Mouse (Mus musculus) T-helper 17 cell (primary cell): ENCODE measurements around the gene Gpbar1.

Experiments
- in situ Hi-C, 2 experiments: fragments of 300-600 bp; cut with MboI, MseI; formaldehyde crosslinking; loops; 1 replicate in 1 of 2; 2 replicates in 1 of 2; pipeline ENCODE4 v1.15.1; 2025; ENCODE audit warnings: high pct_unique_total_duplicates in 2 of 2

The Gpbar1 gene

DNA sequence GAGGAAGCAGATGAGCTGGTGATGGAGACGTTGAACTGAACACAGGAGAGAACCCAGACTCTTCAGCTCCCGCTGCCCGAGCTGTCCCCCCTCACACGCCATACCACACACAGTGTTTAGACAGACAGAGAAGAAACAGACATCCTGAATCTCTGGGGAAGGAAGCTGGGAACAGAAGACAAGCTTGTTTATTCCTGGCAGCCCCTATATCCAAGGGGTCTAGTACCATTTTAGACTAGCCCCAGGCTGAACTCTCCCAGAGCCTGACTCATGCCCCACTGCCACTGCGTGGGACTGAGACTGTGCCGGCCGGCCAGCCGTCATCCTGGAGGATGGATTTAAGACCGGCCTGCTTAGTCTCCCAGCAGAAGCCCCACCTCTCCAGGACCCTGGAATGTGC, 3.3 kb upstream of the Gpbar1 start:
- in situ Hi-C loops, result loop anchor here in 1 of 2 experiments (25.0 kb wide), 1 partner anchor 112 kb away; the partner anchor contains the start of genes Ctdsp1 and Slc11a1

GRCm38 (mm10) chr1:74277041-74277440, 1.3 kb upstream of the Gpbar1 start:
- in situ Hi-C loops, result loop anchor here in 1 of 2 experiments (25.0 kb wide), 1 partner anchor 110 kb away; the partner anchor contains the start of genes Ctdsp1 and Slc11a1

GRCm38 (mm10) chr1:74277883-74278537, 340 bp upstream of the Gpbar1 start:
- in situ Hi-C loops, result loop anchor here in 1 of 2 experiments (25.0 kb wide), 1 partner anchor 109 kb away; the partner anchor contains the start of genes Ctdsp1 and Slc11a1

DNA sequence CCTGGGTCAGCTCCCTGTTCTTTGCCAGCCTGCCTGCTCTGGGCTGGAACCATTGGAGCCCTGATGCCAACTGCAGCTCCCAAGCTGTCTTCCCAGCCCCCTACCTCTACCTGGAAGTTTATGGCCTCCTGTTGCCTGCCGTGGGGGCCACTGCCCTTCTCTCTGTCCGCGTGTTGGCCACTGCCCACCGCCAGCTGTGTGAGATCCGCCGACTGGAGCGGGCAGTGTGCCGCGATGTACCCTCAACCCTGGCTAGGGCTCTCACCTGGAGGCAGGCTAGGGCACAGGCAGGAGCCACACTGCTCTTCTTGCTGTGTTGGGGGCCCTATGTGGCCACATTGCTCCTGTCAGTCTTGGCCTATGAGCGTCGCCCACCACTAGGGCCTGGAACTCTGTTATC, 638 bp downstream of the Gpbar1 start:
- in situ Hi-C loops, result loop anchor here in 1 of 2 experiments (25.0 kb wide), 1 partner anchor 108 kb away; the partner anchor contains the start of genes Ctdsp1 and Slc11a1

GRCm38 (mm10) chr1:74280591-74281325, 2.4 kb downstream of the Gpbar1 start:
- in situ Hi-C loops, result loop anchor here (5.0 to 25.0 kb wide), 2 partner anchors 68 to 107 kb away; partner anchors contain the start of genes Ctdsp1 (in 1 of the 2) and Slc11a1 (in 1 of the 2)

GRCm38 (mm10) chr1:74281372-74281771, 3.0 kb downstream of the Gpbar1 start:
- in situ Hi-C loops, result loop anchor here (5.0 to 25.0 kb wide), 2 partner anchors 69 to 106 kb away; partner anchors contain the start of genes Ctdsp1 (in 1 of the 2) and Slc11a1 (in 1 of the 2)

DNA sequence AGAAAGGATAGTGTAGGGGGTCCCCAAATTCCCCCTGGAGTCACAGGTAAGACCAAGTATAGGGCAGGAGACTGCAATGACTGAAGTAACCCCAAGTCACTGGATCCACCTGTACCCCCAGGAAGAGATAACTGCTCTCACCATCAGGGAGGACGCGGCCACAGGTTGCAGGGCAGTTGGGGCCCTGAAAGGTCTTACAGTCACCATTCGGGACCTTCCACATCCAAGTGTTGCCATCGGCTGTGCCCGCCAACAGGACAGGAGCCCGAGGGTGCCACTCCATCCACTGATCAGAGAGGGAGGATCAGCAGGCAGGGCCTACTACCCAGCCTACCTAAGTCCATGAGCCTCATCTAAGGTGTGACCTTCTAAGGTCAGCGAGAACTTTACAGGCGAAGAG, 3.5 kb downstream of the Gpbar1 start:
- in situ Hi-C loops, result loop anchor here (5.0 to 25.0 kb wide), 2 partner anchors 70 to 105 kb away; partner anchors contain the start of genes Ctdsp1 (in 1 of the 2) and Slc11a1 (in 1 of the 2)

GRCm38 (mm10) chr1:74282896-74283625, 4.7 kb downstream of the Gpbar1 start:
- in situ Hi-C loops, result loop anchor here (5.0 to 25.0 kb wide), 2 partner anchors 71 to 104 kb away; partner anchors contain the start of genes Ctdsp1 (in 1 of the 2) and Slc11a1 (in 1 of the 2)

GRCm38 (mm10) chr1:74283686-74284463, 5.5 kb downstream of the Gpbar1 start:
- in situ Hi-C loops, result loop anchor here (5.0 to 25.0 kb wide), 2 partner anchors 72 to 103 kb away; partner anchors contain the start of genes Ctdsp1 (in 1 of the 2) and Slc11a1 (in 1 of the 2)

DNA sequence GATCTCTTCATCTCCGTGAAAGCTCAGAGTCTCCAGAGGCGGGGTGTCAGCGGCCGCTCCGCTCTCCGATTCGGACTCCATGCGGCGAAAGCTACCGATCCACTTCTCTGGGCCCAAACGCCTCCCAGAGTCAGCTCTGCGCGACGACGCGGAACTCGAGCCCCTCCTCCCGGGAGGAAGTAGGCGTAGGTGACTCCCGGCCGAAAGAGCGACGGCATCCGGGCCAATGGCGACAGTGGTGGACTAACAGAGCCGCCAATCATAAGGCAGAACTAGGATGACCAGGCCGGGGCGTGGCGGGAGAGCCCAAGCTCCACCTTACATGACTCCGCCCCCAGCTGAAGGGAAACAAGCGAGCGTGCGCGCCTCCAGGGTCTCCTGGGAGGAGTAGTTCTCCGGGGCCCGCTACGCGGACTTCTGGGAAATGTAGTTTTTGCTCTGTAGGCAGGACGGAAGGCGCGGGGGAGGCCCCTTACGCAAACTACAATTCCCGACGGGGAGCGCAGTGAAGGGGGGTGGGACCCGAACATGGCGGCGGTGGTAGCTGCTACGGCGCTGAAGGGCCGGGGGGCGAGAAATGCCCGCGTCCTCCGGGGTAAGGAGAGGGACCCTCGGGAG, 6.3 kb downstream of the Gpbar1 start, which contains the start of the genes Aamp and Pnkd:
Gene Aamp, minus strand, starts transcription at position 196 of the 618 bp plus-strand sequence.
Gene Pnkd, plus strand, starts transcription at position 388 of the 618 bp plus-strand sequence.
- in situ Hi-C loops, result loop anchor here (5.0 to 25.0 kb wide), 2 partner anchors 72 to 103 kb away; partner anchors contain the start of genes Ctdsp1 (in 1 of the 2) and Slc11a1 (in 1 of the 2)

GRCm38 (mm10) chr1:74285212-74286010, 7.1 kb downstream of the Gpbar1 start:
- in situ Hi-C loops, result loop anchor here in 1 of 2 experiments (25.0 kb wide), 1 partner anchor 102 kb away; the partner anchor contains the start of genes Ctdsp1 and Slc11a1

- in situ Hi-C loops, result loop anchor here in 1 of 2 experiments (25.0 kb wide), 1 partner anchor 100 kb away; the partner anchor contains the start of genes Ctdsp1 and Slc11a1
These were observed 8.7 kb downstream of the Gpbar1 start for GRCm38 (mm10) chr1:74286869-74287607.

DNA sequence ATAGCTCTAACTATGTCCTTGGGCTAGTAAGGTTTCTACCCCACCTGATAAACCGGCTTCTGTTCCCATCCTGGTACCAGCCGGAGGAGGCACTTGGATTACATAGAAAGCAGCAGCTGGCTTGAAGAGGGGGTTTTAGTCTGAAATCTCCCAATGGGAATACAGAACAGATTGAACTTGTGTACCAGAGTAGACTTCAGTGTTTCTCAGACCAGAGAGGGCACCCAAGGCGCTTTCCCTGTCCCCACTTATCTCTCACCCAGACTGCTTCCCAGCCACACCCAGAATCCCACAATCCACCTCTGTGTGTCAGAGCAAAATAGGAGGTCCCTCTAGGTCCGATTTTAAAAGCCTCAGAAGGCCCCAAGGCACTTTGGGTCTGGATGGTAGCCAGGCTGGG, 10.0 kb downstream of the Gpbar1 start:
- in situ Hi-C loops, result loop anchor here in 1 of 2 experiments (25.0 kb wide), 1 partner anchor 99 kb away; the partner anchor contains the start of genes Ctdsp1 and Slc11a1

- in situ Hi-C loops, result loop anchor here in 1 of 2 experiments (25.0 kb wide), 1 partner anchor 98 kb away; the partner anchor contains the start of genes Ctdsp1 and Slc11a1
These were observed 10.9 kb downstream of the Gpbar1 start for GRCm38 (mm10) chr1:74289248-74289647.

DNA sequence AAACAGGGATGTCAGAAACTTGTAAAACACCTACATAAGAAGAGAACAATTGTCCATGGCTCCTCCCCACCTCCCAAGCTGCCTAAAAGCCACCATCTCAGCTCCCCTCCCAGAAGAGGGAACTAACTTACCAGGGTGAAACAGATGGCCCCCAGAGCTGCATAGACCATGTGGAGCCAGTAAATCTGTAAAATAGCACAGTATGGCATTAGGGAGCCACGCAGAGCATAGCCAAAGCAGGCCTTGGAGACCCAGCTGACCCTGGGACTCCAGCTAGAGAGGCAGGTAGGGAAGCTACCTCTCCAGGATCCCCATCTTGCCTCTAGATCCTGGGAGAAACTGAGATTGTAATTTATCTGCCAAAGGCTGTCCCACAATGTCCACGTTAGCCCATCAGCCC, 11.4 kb downstream of the Gpbar1 start:
- in situ Hi-C loops, result loop anchor here in 1 of 2 experiments (25.0 kb wide), 1 partner anchor 98 kb away; the partner anchor contains the start of genes Ctdsp1 and Slc11a1

- in situ Hi-C loops, result loop anchor here in 1 of 2 experiments (25.0 kb wide), 1 partner anchor 97 kb away; the partner anchor contains the start of genes Ctdsp1 and Slc11a1
These were observed 11.8 kb downstream of the Gpbar1 start for GRCm38 (mm10) chr1:74290141-74290540.
